15 mouse cellular contexts compared by ENCODE assay signal in genomic region chr6:99248396-99248795, GRCm38 (mm10).
"Had no signal": no experiment of that assay in that cellular context is flagged by ENCODE, and none has a peak within 500 bp of the region (broad histone marks: within the 10 kb centered on the region; RNA-seq: fewer than 3 reads in every experiment).

No protein-coding gene starts in this region.

- H3K27ac ChIP-seq: limb, embryonic 12.5 days; liver, embryonic 13.5 days; lung, embryonic 15.5 days; midbrain, embryonic 10.5 days; neural tube, embryonic 13.5 days; stomach, embryonic 15.5 days had no signal

- H3K27me3 ChIP-seq: limb, embryonic 12.5 days; liver, embryonic 13.5 days; lung, embryonic 15.5 days; neural tube, embryonic 13.5 days; stomach, embryonic 15.5 days had no signal

- H3K4me1 ChIP-seq: limb, embryonic 12.5 days; liver, embryonic 13.5 days; lung, embryonic 15.5 days; neural tube, embryonic 13.5 days had no signal

- ATAC-seq: intestine, embryonic 16.5 days; liver, postnatal 0 days had no signal

- DNase-seq: kidney, adult 8-10 months; kidney, postnatal 25 days; liver; liver, embryonic 13.5 days; liver, postnatal 0 days; midbrain, embryonic 14.5 days; right cerebral cortex, postnatal 25 days; thymus, adult 2 months; thymus, postnatal 25 days had no signal

- H3K36me3 ChIP-seq: limb, embryonic 12.5 days; liver, embryonic 13.5 days; lung, embryonic 15.5 days; midbrain, embryonic 10.5 days; neural tube, embryonic 13.5 days; stomach, embryonic 15.5 days had no signal

- H3K4me3 ChIP-seq: limb, embryonic 12.5 days; liver, embryonic 13.5 days; lung, embryonic 15.5 days; midbrain, embryonic 10.5 days; neural tube, embryonic 13.5 days; stomach, embryonic 15.5 days had no signal
